Mouse (Mus musculus) leukemia stem cell, adult 10-12 weeks (primary cell): ENCODE measurements around the gene Olfr1124. TPM values are rescaled to one million over a fixed set of nuclear protein-coding genes. Genes with fewer than 3 reads are reported as not detected.

Source experiments
- polyA plus RNA-seq: library from polyadenylated mRNA; stranded (reverse); fragments of >175 nt; gene quantifications from 2 replicates; pipeline ENCODE4 v1.2.3, GENCODE M21; 2012; ENCODE audit warnings: low replicate concordance

Olfr1124 gene
- polyA plus RNA-seq, result not detected in 2 replicates

GRCm38 (mm10) chr2:87429975-87430374, at the start of gene Olfr1124:
Gene Olfr1124 (plus strand): TSS chr2:87430275.

GRCm38 (mm10) chr2:87385549-87385948, 44.5 kb upstream of the Olfr1124 start, which contains the start of gene Olfr1122:
Gene Olfr1122 (plus strand): TSS chr2:87385849.

DNA sequence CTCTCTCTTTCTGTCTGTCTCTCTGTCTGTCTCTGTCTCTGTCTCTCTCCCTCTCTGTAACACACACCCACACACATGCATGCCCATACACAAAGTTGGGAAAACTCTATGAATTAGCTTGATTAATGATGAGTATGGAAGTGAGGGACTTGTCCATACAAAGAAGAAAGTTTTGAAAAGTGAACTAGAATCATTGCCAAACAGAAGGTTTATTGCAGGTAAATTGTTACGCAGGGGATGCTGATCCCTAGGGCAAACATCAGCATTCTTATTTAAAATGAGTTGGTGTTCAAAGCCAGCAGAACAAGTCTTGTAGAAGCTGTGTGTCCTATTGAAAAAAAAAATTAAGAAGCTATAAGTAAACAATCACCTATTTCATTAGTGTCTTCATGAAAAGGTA, 13.7 kb upstream of the Olfr1124 start, which contains the start of gene Olfr1123:
TSS of gene Olfr1123 (plus strand) at position 301 of the 400 bp plus-strand sequence.

GRCm38 (mm10) chr2:87453662-87454061, 23.6 kb downstream of the Olfr1124 start, which contains the start of gene Olfr1126:
Gene Olfr1126 (plus strand): TSS chr2:87453962.

Other genes with a start within 250 kb of the Olfr1124 start
- not detected in 2 replicates for gene Olfr1112, start 242.5 kb upstream of the Olfr1124 start, polyA plus RNA-seq
- not detected in 2 replicates for gene Olfr1113, start 221.3 kb upstream of the Olfr1124 start, polyA plus RNA-seq
- gene Olfr1115, start 182.3 kb upstream of the Olfr1124 start, polyA plus RNA-seq, result not detected in 2 replicates
- 0.02 TPM in 1 of 2 replicates, not detected in the other for gene Olfr1116, start 162.7 kb upstream of the Olfr1124 start, polyA plus RNA-seq
- 0.03 TPM in 1 of 2 replicates, not detected in the other for gene Olfr1118, start 122.7 kb upstream of the Olfr1124 start, polyA plus RNA-seq
- not detected in 2 replicates for gene Olfr1120, start 75.5 kb upstream of the Olfr1124 start, polyA plus RNA-seq
- not detected in 2 replicates for gene Olfr1121, start 60.4 kb upstream of the Olfr1124 start, polyA plus RNA-seq
- not detected in 2 replicates for gene Olfr1122, start 44.4 kb upstream of the Olfr1124 start, polyA plus RNA-seq
- not detected in 2 replicates for gene Olfr1123, start 13.6 kb upstream of the Olfr1124 start, polyA plus RNA-seq
- gene Olfr1126, start 23.7 kb downstream of the Olfr1124 start, polyA plus RNA-seq, result not detected in 2 replicates
- not detected in 2 replicates for gene Pramel7, start 66.8 kb downstream of the Olfr1124 start, polyA plus RNA-seq
- not detected in 2 replicates for gene Pramel6, start 76.3 kb downstream of the Olfr1124 start, polyA plus RNA-seq
- not detected in 2 replicates for gene Olfr153, start 101.5 kb downstream of the Olfr1124 start, polyA plus RNA-seq
- not detected in 2 replicates for gene Olfr1128, start 115.3 kb downstream of the Olfr1124 start, polyA plus RNA-seq
- not detected in 2 replicates for gene Olfr1129, start 143.6 kb downstream of the Olfr1124 start, polyA plus RNA-seq
- gene Olfr1130, start 175.9 kb downstream of the Olfr1124 start, polyA plus RNA-seq, result 0.07 TPM in 1 of 2 replicates, not detected in the other
- gene Olfr1131, start 196.8 kb downstream of the Olfr1124 start, polyA plus RNA-seq, result not detected in 2 replicates
- gene Olfr1132, start 207.3 kb downstream of the Olfr1124 start, polyA plus RNA-seq, result not detected in 2 replicates
- gene Olfr1133, start 217.1 kb downstream of the Olfr1124 start, polyA plus RNA-seq, result not detected in 2 replicates
- not detected in 2 replicates for gene Olfr1134, start 228.2 kb downstream of the Olfr1124 start, polyA plus RNA-seq
- not detected in 2 replicates for gene Olfr1135, start 243.4 kb downstream of the Olfr1124 start, polyA plus RNA-seq